Mouse (Mus musculus): ENCODE results near the gene Cmtr1. TPM values are rescaled to one million over a fixed set of nuclear protein-coding genes. Genes with fewer than 3 reads are reported as not detected.
A peak's percentile ranks its signal among the peaks of the same experiment; 100 is the strongest.
"Not testable (repeated sequence)": the region's sequence is repeated elsewhere in the genome, so short reads cannot be mapped to it uniquely, and the experiment has no call there.

The Cmtr1 gene
- total RNA-seq, 2 experiments from 2014 or later = 86.8 to 96.7 TPM

DNA sequence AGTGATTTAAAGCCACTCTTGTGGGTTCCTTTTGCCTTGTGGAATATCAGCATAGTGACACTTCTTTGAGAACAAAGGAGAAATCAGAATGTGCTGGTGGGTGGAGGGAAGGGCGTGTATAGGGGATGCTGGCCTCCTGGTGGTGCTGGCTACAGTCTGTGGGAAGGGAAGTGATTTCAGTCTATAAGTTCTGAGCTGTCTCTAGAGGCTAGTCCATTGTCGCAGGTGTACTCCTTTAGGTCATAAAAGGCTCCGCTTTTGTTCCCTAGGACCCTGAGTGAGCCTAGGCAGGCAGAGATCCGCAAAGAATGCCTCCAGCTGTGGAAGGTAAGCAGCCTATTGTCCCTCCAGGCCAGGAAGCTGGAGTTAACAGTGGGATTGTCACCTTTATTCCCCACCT is 34.1 kb downstream of the Cmtr1 start:
- DNase-seq (ENCODE audit: low spot score in 2 of 2) = no peak
- intact Hi-C loops (cut with DNase I) = no loop called here

DNA sequence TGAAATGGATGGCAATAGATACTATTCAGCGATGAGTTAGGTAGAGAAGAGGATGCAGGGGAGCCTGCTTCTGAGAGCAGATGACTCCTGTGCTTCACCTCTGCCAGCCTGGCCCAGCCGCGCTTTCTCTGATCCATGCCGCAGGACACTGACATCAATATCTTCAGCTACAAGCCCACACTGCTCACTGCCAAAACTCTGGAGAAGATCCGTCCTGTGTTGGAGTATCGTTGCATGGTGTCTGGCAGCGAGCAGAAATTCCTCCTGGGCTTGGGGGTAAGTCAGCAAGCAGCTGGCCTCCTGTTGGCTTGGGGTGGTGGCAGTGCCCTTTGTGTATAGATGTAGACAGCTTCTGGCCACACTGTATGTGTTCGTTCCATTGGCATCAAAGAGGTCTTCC is 36.5 kb downstream of the Cmtr1 start:
- intact Hi-C loops (cut with DNase I) = no loop called here
- no peak for DNase-seq (ENCODE audit: low spot score in 2 of 2)

DNA sequence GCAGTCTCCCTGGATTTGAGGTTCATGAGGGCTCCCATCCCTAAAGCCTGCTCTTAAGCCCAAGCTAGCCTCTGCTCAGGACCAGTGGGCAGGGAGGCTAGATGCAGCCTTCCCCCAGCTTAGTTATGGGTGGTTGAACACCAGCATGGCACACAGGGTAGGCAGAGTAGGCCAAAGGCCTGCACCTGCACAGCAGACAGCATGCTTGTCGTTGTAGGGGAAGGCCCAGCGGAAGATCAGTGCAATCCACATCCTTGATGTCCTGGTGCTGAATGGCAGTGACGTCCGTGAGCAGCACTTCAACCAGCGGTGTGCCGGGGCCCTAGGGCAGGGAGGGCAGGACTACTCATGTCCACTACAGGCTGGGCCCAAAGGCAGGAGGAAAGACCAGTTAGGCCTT is 38.0 kb downstream of the Cmtr1 start:
- intact Hi-C loops (cut with DNase I) = no loop called here

DNA sequence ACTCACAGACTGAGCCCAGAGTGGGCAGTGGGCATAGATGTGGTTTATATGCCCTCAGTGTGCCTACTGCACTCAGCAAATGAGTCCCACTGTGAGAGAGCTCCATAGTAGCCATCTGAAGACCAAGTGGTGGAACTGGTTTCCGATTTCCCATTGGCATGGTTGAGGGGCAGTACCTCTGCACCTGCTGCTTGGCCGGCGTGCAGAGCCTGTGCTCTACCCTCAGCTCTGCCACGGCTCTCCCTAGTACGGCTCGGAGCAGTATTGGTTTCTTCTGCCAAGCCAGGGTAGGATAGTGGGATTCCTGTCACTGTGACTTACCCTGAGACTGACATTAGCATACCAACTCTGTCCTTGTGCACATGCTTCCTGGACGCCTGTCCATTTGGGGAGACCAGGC is 40.2 kb downstream of the Cmtr1 start:
- no peak for DNase-seq (ENCODE audit: low spot score in 2 of 2)
- intact Hi-C loops (cut with DNase I) = no loop called here

More for the DNA sequence above, 38.0 kb downstream of the Cmtr1 start:
- no peak for DNase-seq (ENCODE audit: low spot score in 2 of 2)

DNA sequence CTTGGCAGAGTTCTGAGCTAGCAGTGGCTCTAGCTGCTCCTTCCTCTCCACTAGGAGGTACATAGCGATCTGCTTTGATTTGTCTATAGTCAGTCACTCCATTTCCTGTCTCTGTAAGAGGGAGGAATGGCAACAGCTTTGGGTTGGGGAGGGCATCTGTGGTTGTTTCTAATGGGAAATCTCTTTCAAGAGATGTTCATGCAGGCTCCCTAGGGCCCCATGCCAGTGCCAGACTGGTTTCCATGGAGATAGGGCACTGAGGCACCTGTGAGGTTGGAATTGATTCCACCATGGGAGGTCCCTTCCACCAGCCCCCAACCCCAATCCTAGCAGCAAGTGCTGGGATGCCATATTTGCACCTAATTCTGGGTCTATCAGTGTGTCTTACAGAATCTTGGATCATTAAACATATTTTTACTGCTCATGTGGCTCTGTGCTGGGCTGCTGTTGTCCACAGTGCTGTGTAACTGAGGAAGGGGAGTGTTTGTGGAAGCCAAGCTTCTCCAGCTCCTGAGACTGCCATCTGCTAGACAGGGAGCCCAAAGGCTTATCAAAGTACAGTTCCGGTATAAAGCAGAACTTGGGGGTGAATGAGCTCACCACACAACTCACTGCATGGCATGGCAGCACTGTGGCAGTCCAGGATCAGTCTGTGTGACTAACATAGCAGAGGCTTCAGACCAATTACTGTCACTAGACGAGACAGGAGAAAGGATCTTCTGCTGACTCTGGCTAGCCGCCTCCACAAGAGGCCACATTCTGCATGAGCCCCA is 42.7 kb downstream of the Cmtr1 start:
- intact Hi-C loops (cut with DNase I) = no loop called here
- DNase-seq (ENCODE audit: low spot score in 2 of 2) = no peak

DNA sequence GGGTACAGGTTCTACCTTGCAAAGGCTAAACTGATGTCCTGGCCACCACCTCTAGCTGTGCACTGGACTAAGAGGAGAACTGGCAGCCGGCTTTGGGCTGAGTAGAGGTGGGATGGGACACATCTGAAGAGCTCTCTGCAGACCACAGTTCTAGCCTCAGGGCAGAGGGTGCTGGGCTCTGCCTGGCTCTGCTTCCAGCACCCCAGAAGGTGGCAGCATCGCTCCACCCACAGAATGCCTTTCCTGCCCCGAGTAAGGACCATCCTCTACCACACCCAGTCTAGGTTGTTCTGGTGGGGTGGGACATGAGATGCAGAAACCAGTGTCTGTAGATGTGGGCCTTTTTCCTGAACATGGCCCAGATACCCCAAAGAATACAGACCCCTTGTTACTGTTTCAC is 44.4 kb downstream of the Cmtr1 start:
- intact Hi-C loops (cut with DNase I) = loop anchor here (2.0 kb wide), 1 partner anchor 178 kb away; no protein-coding TSS in a partner anchor
- DNase-seq (ENCODE audit: low spot score in 2 of 2) = peak; percentile 37 to 70

DNA sequence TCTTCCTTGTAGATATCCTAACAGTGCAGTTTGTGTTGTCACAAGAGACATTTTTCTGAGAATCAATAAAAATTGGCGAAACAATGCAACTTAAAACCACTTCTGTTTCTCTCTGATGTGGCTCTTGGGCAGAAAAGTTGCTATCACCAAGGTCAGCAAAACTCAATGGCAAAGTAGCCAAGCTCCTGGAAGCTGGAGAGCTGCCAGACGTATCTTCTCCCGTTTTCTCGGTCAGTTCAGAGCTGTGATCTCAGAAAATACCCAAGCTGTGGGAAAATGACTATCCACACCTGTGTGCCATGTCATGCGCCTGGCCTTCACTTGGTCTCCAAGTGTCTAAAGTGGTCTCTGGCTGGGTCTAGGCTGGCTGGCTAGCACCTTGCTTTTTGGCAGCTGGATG is 45.5 kb downstream of the Cmtr1 start:
- intact Hi-C loops (cut with DNase I) = loop anchor here (2.0 kb wide), 1 partner anchor 177 kb away; no protein-coding TSS in a partner anchor
- no peak for DNase-seq (ENCODE audit: low spot score in 2 of 2)

DNA sequence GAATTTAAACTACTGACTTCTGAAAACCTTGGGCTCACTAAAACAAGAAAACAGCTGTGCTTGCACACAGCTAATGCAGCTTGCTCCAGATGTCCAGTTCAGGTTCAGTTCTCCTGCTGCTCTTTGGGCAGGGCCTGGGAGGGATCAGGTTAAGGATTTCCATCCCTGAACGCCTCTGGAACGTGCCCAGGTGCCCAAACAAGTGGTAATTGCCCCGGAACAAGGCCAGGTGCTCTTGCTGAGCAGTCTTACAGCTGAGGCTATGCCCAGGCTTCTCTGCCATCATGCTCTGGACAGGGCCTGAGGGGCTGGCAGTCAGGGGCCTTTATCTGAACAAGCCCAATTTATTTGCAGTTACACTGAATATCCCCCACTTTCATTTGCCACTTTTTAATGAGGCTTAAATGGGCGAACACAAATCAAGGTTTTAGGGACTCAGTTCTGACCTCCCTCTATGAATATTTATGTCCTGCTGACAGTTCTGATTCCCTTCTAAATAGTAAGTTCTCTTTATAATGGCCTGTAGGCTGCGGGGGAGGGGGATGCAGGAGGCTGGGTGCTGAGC is 46.7 kb downstream of the Cmtr1 start:
- intact Hi-C loops (cut with DNase I) = no loop called here
- no peak for DNase-seq (ENCODE audit: low spot score in 2 of 2)

DNA sequence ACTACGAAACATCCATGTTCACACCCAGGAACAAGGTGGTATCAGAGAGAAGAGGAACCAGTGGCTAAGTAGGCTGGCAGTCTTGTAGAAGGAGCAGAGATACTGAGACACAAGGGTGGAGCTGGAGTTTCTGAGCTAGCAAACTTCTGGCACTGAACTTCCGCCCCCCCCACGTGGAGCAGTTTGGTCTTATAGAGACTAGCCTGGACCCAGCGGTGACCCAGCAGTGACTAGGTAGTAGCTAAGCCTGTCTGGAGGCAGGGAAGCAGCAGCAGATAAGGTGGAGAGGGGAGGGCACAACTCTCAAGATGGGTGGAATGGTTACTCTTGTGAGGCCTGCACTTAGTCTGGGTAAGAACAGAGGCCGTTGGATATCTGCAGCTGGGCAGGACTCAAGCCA is 48.4 kb downstream of the Cmtr1 start:
- no peak for DNase-seq (ENCODE audit: low spot score in 2 of 2)
- intact Hi-C loops (cut with DNase I) = no loop called here

DNA sequence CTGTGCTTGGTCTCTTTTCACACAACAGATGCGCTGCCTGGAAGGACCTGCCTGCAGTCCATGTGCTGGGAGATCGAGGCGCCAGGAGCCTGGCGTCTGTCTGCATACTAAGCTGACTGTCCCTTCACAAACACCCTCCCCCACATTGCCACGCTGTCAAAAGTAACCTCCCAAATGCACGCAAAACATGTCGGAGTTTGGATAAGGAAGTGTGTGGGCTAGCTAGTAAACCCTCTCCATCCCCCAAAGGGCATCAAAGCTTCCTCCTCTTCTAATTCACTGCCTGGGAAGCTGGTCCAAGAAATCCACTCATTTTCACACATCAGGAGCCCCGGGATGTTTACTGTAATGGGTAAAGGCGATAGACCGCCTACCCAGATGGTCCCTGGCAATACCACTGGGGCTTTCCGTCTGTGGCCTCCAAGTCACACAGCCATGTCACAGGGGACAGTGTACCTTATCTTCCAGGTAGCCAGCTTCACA is 50.2 kb downstream of the Cmtr1 start:
- DNase-seq (ENCODE audit: low spot score in 2 of 2) = no peak
- intact Hi-C loops (cut with DNase I) = no loop called here

DNA sequence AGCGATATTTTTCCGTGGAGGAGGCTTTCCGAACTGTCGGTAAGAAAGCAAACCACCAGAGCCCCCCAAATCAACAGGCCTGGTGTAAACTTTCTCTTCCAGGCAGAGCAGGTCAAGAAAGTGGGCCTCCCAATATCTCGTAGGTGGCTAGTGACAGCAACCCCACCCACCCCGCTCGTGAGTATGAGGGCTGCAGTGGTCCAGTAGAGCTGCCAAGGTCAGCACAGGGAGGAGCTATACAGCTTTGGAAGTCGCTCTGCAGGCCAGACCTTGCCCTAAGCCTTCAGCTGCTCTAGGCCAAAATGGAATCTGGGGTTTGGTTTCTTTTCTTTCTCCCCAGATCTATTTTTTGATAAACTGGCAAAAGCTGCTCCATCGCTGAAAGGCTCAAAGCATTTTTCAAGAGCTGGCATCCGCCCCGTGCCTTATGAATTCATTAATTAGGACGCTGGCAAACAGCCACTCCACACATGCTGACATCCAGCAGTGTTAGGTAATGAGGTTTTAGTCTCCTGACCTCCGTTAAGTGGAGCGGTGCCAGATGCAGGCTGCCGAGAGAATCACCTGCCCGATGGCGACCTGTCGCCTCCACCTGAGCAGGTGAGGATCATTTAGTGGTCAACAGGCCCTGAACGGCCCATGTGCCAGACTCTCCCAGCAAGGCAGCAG is 50.8 kb downstream of the Cmtr1 start:
- DNase-seq (ENCODE audit: low spot score in 2 of 2) = no peak
- intact Hi-C loops (cut with DNase I) = no loop called here

DNA sequence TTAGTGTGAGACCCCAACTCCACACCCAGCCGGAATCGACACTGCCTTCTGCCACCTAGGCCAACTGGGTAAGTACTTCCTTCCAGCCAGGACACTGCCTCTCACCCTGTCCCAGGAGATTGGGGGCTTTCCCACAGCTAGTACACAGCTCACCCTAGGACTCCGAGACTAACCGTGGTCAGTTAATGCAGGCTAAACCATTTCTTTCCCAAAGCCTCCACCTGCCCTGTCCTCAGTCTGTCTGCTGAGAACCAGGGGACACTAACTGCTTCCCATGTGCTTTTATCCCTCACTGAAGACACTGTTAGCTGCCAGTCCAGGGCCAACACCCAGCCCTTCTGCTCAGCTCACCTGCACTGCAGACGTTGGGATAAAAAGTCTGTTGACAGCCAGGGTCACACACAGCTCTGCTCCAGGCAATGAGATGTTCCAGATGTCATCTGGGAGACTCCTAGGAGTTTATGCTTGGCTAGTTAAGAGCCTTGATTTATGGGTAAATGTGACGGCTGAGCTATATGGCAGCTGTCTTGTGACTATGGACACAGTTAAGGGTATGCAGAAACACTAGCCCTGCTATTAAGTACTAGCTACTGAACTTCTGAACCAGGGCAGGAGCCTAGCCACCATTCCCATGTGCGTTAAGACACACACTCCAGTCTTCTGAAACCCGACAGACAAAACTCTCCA is 51.5 kb downstream of the Cmtr1 start:
- intact Hi-C loops (cut with DNase I) = no loop called here
- DNase-seq (ENCODE audit: low spot score in 2 of 2) = no peak

DNA sequence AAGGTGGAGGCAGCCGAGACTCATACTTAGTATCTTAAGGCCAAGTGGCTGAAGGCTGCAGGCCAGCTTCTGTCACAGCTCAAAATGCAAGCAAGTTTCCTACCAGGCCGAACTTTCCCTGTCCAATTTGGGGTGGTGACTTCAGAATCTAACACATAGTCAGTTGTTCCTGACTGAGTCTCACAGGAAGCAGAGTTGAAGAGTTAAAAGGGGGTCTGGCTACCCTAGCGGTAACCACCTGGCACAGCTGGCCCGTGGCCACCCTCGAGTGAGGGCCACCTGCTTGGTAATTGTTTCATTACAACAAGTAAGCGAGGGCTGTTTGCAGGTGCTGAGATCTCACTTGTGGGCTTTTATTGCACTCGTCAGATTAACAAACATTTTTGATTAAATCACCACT is 52.2 kb downstream of the Cmtr1 start:
- DNase-seq (ENCODE audit: low spot score in 2 of 2) = no peak
- intact Hi-C loops (cut with DNase I) = no loop called here

DNA sequence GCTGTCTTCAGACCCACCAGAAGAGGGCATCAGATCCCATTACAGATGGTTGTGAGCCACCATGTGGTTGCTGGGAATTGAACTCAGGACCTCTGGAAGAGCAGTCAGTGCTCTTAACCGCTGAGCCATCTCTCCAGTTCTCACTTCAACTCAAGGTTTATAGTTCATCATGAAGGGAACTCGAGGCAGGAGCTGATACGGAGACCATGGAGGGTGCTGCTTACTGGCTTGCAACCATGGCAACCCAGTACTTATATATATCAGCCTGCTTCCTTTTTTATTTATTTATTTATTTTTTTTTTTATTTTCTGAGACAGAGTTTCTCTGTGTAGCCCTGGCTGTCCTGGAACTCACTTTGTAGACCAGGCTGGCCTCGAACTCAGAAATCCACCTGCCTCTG is 53.3 kb downstream of the Cmtr1 start:
- DNase-seq (ENCODE audit: low spot score in 2 of 2); intact Hi-C loops (cut with DNase I): not testable (repeated sequence)

DNA sequence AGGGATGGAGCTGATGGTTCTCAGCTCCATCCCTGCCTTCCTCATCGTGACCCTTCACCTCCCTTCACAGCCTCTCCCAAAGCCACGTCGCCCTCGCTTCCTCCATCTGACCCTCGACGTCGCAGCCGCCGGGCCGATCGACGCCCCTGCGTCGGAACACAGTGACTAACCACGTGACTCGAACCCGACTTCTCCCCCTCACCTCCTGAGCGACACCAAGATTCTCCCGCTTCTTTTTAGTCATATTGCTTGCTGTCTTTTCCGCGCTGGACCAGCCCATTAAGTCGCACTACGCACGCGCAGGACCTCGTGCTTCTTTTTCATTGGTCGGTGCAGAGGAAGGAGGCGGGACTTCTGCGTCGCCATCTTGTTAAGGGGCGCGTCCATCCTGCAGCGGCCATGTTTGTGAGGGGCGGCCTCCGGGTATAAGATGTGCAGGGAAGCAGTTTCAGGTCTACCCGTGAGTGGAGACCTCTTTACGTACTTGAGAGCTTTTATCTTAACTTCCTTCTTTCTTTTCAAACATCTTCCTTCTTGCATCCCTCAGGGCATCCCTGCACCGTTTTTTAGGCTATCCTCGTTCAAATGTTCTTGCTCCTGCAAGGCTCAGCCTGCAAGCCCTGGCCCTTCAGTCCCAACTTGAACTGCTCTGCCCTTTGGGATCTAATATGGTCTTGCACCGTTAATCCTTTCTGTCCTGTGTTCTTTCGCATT is 56.5 kb downstream of the Cmtr1 start, which contains the start of gene Ccdc167:
TSS of gene Ccdc167 (minus strand) at position 313 of the 714 bp plus-strand sequence.
- DNase-seq (ENCODE audit: low spot score in 2 of 2) = peak; percentile 97
- intact Hi-C loops (cut with DNase I) = no loop called here

DNA sequence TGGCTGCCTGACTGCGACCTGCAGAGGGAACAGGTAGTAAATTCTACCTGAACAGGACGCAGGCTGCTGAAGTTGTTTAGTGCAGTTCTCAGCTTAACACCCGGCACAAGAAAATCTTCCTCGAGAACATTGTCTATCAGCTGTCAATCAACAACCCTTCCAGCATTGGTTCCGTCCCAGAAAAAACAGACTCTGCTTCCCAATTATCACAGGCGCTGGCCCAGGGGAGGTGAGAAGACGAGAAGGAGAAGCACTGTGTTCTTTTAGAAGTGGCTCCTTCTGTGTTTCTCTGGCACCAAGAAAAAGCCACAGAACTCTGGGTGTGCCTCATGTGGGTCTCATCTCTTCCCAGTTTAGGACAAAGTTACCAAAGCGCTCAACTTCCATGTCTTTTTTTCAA is 58.3 kb downstream of the Cmtr1 start:
- DNase-seq (ENCODE audit: low spot score in 2 of 2) = no peak
- intact Hi-C loops (cut with DNase I) = no loop called here

DNA sequence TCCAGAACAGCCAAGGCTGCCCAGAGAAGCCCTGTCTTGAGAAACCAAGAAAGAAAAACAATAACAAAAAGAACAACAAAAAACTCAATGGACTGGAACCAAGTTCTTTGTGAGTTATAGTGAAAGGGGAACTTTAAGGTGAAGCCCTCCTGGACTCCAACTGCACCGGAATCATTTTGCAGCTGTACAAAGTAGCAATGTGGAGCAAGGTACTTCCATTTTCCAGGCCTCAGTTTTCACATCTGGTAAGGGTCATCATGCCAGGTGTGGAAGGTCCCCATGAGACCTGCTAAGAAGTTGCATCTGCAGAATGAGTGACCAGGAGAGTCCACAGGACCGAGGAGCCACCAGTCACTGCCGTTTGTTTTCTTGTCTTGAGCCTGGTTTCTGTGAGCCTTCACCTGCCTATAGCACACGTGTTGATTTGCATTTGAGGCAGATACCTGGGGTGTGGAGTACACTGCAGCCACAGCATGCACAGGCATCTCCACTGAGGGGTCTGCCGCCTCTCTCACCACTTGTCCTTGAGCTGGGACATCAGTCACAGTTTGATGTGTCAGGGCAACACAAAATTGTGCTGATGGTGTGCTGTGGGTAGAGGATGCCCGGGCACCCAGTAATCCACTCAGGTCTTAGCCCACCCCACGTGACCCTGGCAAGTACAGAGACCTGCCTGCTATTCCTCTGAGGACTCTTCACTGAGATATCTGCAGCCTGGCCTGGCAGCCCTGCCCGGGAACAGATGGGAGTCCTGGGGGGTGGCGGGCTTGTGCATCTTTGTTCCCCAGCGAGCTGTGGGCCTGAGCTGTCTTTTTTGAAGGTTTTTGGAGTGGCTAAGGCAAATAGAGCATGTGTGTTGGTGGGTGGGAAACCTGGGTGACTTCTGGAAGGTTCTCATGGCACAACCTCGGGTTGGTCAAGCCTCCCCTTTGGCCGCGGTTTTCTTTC is 59.5 kb downstream of the Cmtr1 start:
- intact Hi-C loops (cut with DNase I) = no loop called here
- DNase-seq (ENCODE audit: low spot score in 2 of 2) = no peak

DNA sequence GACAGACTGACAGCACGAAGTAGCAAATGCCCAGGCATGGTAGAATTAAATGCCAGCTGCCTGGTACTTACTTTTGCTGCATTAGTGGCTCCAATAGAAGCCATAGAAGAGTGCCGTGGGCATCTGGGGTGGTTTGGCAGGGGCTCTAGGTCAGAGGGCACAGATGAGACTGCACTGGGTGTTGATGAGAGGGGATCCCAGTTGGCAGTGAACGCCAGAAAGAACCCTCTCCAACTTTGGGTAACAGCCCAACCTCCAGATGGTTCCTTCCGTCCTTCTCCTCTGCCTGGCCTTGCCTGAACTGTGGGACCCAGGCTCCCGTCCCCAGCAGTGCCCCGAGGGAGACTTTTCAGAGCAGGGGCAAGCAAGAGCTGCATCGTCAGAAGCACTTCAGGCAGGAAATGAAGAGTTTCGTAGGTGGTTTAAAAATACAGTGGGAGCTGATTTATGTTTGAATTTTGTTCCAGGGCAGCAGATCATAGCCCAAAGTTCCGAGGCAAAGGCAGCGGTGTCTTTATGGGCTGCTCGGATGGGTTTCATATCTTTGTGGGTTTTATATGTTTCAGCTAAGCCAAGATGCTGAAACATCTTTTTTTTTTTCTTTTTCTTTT is 60.5 kb downstream of the Cmtr1 start:
- intact Hi-C loops (cut with DNase I) = no loop called here
- DNase-seq (ENCODE audit: low spot score in 2 of 2) = no peak
